Mouse (Mus musculus) left cerebral cortex, adult 9 months (tissue): ENCODE results near the gene Rnf130.
"Not testable (repeated sequence)": the region's sequence is repeated elsewhere in the genome, so short reads cannot be mapped to it uniquely, and the experiment has no call there.

Experiments used
- DNase-seq, 2 experiments: peaks; one replicate each; pipeline ENCODE4 v3.0.0; 2022; ENCODE audit warnings: low spot score in 2 of 2

Gene Rnf130

DNA sequence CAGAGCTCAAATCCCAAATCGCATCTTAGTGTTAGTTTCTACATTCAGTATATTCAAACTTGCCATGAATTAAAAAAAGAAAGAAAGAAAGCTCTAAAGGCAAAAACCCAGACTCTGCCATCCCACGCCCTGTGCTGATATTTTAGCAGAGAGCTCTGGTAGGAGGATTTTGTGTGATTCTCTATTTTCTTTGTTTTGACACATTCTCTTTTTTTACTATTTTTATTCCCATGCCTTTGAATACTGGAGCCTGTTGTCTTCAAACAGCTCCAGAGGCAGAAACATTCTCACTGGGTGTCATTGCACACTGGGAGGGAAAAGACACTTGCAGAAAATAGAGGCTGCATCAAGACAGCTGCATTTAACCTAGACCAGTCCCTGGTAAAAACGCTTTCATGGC lies 61.1 kb downstream of the Rnf130 start:
- peak; percentile 53 to 58 for DNase-seq

DNA sequence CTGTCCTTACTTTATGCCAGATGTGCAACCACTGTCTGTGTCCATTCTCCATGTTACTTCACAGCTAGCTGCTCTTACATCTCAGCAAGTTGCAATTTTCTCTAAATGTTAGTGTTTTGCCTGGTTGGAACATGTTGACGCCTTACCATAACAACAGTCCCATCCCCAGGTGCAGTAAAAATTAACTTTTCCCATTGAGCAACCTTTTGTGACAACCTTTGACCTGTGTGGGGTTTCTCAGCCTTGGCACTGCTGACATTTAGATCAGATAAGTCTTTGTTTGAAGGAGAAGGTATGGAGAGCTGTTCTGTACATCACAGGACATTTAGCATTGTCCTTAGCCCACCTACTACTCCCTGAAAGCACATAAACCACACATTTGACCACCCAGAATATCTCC lies 64.7 kb downstream of the Rnf130 start:
- DNase-seq, result no peak

GRCm38 (mm10) chr11:50090982-50091675 lies 66.0 kb downstream of the Rnf130 start:
- DNase-seq, result no peak

DNA sequence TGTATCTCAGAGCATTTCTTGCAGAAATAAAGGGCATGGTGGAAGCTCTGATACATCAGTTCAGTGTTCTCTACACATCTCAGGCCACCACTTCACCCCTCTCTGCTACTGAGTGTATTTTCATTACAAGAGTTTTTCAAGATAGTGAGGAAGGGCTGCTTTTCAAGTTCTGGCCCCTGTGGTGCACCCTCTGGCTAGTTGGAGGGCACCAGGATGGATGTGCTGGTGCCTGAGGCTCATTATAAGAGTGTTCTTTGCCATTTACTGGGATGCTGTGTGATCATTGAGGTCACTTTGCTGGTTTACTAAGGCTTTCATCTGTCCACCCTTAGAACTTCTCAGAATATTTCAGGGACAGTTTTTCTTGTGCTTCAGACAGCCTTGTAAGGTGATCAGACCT lies 66.5 kb downstream of the Rnf130 start:
- no peak for DNase-seq

- no peak for DNase-seq
These were observed 70.5 kb downstream of the Rnf130 start for GRCm38 (mm10) chr11:50095661-50096060.

DNA sequence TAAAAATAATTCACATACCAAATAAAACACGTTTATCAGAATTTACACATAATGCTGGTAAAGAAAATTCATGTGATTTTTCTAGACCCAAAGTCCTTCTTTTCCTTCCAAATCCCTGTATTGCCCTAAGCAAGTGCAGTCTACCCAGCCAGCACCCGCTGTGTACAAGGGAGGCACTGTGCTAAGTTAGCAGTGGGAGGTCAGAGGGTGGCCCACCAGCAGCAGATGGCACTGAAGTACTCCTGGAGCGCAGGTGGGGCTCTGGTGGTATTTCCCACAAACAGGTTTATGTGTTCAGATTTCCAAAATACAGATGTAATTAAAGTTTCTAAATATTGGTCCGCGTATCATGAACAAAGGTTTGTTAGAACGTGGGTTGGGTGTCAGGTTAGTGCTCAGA lies 71.9 kb downstream of the Rnf130 start:
- DNase-seq, result no peak

GRCm38 (mm10) chr11:50098961-50099481 lies 73.9 kb downstream of the Rnf130 start:
- DNase-seq, result no peak

GRCm38 (mm10) chr11:50099692-50100091 lies 74.5 kb downstream of the Rnf130 start:
- DNase-seq, result no peak

DNA sequence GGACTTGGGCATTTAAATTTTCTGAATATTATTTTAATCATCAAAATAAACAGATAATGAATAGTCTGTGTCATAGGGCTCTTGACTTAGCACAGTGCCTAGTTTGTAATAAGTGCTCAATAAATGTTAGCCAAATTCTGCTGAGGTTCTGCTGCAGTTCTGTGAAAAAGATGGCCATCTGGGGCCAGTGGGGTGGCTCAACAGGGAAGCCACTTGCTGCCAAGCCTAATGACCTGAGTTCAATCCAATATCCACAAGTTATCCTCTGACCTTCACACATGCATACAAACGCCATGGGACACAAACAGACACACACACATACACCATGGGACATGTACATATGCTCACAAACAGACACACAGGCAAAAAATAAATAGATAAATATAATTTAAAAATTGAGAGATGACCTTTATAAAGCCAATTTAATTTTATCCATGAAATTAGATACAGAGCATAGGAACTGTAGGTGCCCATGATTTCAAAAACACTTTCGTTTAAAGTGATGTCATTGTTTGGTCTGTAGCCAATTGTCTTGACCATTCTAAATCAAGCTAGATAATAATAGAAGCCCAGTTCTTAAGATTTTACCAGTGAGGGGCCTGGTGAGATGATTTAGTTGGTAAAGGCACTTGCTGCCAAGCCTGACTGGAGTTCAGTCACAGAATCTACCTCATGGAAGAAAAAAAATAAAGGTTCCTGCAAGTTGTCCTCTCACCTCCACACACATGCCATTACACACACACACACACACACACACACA lies 75.6 kb downstream of the Rnf130 start:
- DNase-seq, result no peak

DNA sequence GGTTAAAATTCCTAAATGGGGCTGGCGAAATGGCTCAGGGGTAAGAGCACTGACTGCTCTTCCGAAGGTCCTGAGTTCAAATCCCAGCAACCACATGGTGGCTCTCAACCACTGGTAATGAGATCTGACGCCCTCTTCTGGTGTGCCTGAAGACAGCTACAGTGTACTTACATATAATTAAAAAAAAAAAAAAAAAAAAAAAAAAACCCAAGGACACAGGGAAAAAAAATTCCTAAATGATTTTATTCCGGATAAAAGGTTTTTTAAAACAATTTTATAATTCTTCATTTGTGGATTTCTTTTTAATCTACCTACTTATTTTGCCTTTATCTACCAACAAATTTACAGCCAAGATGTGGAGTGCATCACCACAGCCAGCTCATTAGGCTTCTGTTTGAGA lies 76.8 kb downstream of the Rnf130 start:
- DNase-seq, result not testable (repeated sequence)

- DNase-seq, result no peak
These were observed 78.9 kb downstream of the Rnf130 start for GRCm38 (mm10) chr11:50104016-50104415.

GRCm38 (mm10) chr11:50105237-50105636 lies 80.1 kb downstream of the Rnf130 start:
- DNase-seq, result no peak

DNA sequence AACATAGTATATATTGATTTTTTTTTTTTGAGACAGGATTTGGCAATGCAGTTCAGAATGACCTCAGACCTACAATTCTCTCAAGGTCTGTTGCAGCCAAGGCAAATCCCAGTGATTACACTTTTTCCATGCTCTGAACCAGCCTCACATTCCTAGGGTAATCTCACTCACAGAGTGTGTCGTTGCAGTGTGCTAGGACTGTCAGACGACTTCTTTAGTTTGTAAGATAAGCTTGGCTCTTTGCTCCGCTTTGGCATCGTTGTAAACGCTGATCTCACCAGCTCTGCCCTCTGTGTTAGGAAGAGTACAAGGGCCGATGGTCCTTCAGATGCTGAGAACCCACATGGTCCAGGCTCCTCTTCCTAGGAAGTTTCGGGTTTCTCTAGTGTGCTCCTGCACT lies 80.9 kb downstream of the Rnf130 start:
- no peak for DNase-seq

DNA sequence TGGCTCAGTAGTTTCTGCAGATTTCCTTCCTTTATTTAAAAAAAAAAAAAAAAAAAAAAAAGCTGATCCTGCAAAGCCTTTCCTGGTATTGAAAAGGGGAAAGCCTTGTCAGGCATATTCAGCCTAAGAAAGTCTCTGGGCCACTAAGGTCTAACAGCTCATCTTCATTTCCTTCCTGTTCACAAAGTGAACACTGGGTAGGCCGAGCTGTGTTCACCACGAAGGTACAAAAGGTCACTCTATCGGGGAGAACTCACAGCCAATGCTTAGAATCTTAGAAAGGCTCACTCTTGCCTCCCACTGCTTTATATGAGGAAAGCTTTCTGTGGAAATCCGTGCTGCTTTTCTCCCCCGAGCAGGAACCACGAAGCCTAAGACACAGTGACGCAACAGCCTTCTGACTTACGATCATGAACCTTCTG lies 83.7 kb downstream of the Rnf130 start:
- no peak for DNase-seq

- peak in 1 of 2 experiments; percentile 55 for DNase-seq
These were observed 89.2 kb downstream of the Rnf130 start for GRCm38 (mm10) chr11:50114329-50114728.

DNA sequence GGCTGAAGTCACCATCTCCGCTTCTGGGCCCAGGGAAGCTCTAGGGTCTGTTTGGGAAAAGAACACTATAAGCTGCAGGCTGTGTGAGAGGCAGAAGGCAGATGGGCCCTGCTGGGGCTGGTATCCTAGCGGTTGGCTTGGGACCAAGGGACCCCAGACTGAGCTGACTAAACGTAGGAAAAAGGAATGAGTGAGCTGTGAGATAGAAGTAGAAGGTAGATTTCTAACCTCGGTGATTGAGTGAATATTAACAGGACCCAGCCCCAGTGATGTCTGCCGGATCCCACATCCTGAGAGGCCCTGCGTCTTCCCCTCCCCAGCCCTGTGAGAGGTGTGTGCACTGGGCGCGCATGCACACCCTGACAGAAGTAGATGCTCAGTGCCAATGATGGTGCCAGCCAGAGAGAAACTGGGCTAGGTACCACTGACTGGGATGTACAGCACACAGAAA lies 97.5 kb downstream of the Rnf130 start:
- DNase-seq, result no peak

DNA sequence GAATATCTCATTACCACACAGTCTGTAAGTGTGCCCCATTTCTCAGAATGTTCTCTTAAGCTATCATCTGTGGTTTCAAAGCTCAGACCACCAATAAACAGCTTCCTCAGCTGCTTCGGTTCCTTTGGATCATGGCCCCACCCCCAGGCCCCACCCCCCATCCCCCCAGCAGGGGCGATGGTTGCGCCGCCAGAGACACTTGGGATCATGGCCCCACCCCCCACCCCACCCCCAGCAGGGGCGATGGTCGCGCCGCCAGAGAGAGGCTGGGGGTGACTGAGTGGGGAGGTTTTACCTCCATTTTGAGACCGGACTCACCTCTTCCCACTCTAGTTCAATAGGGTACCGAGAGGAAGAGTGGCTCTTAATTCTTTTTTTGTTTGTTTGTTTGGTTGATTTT lies 102.6 kb downstream of the Rnf130 start:
- no peak for DNase-seq

DNA sequence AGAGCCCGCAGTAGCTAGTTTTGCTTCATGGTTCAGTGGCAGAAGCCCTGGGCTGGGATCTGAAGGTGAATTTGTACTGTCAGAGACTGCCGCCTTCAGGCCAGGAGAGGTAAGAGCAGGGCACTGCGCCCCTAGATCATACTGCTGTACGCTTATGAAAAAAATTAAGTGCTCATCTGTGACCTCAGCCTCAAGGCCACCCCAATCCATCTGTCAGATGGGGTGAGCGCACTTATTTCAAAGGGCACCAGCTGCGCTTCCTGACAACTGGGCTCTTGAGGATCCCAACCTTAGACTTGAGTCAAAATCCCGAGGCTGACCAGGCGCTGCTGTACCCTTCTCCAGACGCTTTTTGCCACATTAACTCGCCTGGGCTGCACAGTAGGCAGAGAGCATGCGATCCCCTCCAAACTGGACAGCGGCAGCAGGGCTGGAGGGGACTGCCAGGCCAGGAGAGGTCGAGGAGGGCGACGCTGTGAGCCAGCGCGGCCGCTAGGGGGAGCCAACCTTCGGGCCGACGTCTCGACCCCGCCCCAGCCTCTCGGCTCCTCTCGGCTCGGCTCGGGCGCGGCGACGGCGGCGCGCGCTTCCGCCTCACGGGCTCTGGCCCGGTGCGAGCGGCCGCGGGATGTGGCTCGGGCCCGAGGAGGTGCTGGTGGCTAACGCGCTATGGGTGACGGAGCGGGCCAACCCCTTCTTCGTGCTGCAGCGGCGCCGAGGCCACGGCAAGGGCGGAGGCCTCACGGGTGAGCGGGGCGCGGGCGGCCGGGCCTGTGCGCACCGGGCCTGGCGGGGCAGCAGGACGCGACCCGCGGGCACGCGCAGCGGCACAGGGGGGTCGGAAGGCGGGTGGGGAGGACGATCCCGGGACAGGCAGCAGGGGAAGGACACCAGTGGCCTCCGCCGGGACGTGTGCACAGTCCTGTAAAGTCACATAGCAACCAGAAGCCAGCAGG lies 105.9 kb downstream of the Rnf130 start, which contains the start of gene Tbc1d9b:
Gene Tbc1d9b (plus strand): TSS at position 586 of the 956 bp plus-strand sequence.
- peak; percentile 62 to 91 for DNase-seq

- no peak for DNase-seq
These were observed 106.7 kb downstream of the Rnf130 start for GRCm38 (mm10) chr11:50131801-50132201.

DNA sequence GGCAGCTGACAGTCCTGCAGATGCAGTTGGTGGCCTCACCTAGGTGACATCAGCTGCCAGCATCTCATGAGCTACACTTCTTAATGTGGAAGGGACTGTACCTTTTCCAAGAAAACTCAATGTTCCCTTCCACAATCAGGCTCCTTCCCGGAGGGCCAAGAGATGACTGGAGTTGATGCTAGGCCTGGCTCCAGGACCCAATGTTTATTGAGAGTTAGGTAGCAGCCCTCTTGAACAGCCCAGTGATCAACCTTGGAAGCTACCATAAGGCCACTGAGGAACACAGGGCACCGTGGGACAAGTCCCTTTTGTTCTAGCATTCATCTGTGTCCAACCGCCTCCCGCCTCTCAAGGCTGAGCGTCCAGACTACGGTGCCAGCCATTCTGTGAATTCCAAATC lies 107.1 kb downstream of the Rnf130 start:
- no peak for DNase-seq

GRCm38 (mm10) chr11:50134136-50134859 lies 109.2 kb downstream of the Rnf130 start:
- no peak for DNase-seq
